Mouse (Mus musculus) urinary bladder, postnatal 25 days (tissue): ENCODE data around the gene Sult1a1.
"Not testable (repeated sequence)": the region's sequence is repeated elsewhere in the genome, so short reads cannot be mapped to it uniquely, and the experiment has no call there.

ENCODE experiments used
- DNase-seq: peaks from one replicate; pipeline ENCODE4 v3.0.0; 2022; ENCODE audit warnings: low spot score

Sult1a1 gene

GRCm38 (mm10) chr7:126663646-126664045, 12.6 kb downstream of the Sult1a1 start:
- DNase-seq = no peak

- no peak for DNase-seq
These were observed 16.5 kb downstream of the Sult1a1 start for GRCm38 (mm10) chr7:126659771-126660170.

DNA sequence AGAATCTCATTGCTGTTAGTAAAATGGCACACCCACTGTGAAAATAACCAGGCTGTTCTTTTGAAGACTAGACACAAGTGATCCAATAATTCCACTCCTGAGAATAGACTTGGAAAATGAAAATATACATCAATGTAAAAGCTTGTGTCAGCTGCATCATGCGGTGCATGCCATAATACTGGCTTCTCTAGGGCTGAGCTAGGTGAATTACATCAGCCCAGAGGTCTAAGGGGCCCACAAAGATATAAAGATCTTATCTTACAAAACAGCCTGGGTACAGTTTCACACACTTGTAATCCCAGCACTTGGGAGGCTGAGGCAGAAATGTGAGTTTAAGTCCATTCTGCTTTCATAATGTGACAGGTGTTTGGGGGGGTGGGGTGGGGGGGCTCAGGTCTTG, 18.7 kb downstream of the Sult1a1 start:
- DNase-seq = no peak

- DNase-seq = no peak
These were observed 20.5 kb downstream of the Sult1a1 start for GRCm38 (mm10) chr7:126655695-126656094.

GRCm38 (mm10) chr7:126653991-126654390, 22.2 kb downstream of the Sult1a1 start:
- no peak for DNase-seq

- DNase-seq = no peak
These were observed 25.4 kb downstream of the Sult1a1 start for GRCm38 (mm10) chr7:126650852-126651251.

DNA sequence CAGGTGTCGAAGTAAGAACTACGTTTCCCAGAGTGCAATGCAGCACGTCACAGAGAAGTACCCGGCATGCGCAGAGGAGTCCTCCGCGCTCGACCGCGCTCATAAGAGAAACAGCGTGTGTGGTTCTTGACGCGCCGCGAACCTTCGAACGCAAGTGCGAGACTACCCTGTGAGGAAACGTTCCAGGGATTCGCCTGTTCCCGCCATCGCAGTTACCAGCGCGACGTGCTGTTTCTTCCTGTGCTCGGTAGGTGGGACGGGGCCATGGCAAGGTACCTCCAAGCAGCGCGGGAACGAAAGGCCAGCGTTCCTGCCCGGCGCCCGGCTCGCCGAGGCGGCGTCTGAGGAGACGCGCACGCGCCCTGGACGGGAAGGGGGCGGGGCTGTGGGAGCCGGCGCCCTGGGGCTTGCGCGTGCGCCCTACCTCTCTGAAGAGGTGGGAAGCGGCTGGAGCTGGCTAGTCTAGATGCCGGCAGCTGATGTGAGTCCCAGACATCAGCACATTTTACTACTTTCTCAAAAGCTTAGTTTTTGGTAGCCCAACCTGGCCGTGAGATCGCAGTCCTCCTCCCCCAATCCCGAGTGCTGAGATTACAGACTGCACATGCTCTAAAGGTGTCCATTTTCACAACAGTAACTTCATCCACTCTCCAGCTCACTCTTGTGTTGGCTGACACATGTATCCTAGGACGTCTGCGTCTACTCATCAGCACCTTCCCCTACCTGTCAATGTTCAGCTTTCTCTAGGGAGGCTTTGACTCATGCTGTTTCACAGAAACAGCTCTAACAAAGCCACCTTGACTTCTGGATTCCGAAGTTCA, 26.8 kb downstream of the Sult1a1 start, which contains the start of gene Sgf29:
Gene Sgf29, plus strand, starts transcription at position 79 of the 821 bp plus-strand sequence.
- DNase-seq = peak; percentile 96

DNA sequence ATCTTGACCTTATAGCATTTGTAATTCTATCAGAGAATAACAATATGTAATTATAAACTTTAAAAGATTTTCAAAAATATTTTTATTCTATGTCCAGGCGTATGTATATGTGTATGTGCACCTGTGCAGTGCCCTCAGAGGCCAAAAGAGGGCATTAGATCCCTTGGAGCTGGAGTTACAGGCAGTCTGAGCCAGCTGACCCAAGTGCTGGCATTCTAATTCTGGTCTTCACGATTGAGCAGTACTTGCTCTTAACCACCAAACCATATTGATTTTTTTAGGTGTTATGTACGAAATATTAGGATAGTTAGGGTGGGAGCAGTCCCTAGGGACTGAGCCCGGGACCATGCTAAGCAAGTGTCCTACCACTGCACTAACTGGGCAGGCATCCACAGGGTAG, 27.7 kb downstream of the Sult1a1 start:
- no peak for DNase-seq

- DNase-seq = no peak
These were observed 30.5 kb downstream of the Sult1a1 start for GRCm38 (mm10) chr7:126645708-126646107.

- no peak for DNase-seq
These were observed 31.3 kb downstream of the Sult1a1 start for GRCm38 (mm10) chr7:126644914-126645313.

DNA sequence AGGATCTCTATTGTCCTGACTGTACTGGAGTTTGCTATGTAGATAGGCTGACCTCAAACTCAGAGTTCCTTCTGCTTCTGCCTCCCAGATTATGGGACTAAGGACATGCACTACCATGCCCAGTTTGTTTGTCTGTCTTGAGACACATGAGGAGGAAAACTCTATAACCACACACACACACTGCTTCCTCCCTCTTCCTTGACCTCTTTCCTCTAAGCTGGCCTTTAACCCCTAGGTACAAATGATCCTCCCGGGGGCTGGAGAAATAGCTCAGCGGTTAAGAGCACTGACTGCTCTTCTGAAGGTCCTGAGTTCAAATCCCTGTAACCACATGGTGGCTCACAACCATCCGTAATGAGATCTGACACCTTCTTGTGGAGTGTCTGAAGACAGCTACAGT, 31.9 kb downstream of the Sult1a1 start:
- no peak for DNase-seq

DNA sequence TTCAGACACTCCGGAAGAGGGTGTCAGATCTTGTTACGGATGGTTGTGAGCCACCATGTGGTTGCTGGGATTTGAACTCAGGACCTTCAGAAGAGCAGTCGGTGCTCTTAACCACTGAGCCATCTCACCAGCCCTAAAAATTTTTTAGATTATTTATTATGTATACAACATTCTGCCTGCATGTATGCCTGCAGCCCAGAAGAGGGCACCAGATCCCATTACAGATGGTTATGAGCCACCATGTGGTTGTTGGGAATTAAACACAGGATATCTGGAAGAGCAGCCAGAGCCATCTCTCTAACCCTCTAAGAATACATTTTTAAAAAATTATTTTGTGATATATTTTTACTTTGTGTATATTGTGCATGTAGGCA, 33.0 kb downstream of the Sult1a1 start:
- DNase-seq = not testable (repeated sequence)

GRCm38 (mm10) chr7:126642545-126643243, 33.5 kb downstream of the Sult1a1 start:
- DNase-seq = no peak

DNA sequence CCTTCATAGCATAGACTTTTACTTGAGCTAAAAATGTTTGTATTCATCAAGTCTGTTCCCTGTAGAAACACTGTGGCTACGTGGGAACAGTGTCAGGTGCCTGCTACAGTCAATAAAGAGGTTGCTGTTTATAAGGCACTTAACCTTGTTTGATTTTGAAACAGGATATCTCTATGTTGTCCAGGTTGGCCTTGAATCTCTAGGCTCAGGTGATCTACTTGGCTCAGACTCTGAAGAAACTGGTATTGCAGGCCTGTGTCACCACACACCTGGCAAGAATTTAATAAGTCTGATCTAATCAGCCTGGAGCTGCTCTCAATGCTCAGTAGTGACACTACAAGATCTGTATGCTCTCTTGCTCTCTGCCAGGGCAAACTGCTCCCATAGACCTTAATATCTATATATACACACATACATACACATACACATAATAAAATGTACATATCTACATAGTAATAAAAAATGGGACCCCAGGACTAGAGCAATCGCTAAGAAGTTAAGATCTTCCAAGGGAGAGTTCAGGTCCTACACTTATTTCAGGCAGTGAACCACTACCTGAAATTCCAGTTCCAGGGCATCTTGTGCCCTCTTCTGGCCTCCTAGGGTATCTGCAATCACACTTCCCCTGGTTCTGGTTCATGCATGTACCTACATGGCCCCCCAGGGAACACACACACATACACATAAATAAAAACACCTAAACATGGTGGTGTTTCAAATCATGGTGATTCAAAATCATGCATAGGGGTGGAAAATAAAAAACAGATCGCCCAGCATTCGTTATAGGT, 39.3 kb downstream of the Sult1a1 start:
- peak; percentile 33 for DNase-seq

GRCm38 (mm10) chr7:126635375-126635774, 40.9 kb downstream of the Sult1a1 start:
- DNase-seq = no peak

DNA sequence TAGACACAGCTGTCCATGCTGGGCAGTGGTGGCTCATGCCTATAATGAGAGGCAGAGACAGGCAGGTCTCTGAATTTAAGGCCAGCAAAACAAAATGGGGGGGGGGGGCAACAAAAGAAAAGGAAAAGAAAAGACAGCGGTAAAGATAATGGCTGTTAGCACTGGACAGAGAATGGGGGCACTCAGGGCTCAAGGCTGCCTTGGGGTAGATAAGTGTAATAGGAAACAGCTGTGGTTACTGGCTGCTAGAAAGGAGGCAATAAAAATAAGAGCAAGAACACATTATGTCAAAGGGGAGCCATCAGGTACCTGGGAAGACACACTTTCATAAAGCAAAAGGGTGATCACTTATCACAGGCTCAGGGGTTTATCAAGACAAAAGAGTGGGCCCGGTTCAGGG, 43.8 kb downstream of the Sult1a1 start:
- DNase-seq = no peak

DNA sequence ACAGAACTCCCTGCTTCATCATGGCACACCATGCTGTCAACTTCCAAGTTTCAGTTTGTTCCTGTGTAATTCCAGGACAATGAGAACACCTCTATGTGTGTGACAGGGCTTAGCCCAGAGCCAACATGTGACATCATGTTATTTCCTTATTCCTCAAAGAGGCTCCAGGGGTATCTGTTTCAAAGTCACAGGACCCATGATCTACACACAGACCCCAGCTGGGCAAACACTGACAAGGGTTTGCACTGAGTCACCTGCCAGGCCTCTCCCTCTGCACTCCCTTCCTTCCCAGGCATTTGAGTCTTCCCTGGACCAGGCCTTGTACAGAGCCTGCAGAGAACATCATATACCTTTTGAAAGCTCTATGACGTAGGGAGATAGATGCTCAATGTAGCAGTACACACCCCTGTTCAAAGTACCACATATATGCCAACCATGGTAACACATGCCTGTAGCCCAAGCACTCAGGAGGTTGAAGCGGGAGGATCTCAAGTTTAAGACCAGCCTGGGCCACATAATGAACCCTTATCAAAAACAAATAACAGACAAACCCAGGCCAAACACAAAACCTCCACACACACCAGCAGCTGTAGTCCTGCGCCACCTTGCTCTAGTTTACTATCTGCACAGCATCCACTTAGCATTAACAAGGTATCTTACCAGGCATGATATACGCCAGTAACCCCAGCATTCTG, 45.3 kb downstream of the Sult1a1 start, which contains the start of gene Nupr1:
Gene Nupr1, minus strand, starts transcription at position 38 of the 695 bp plus-strand sequence.
- DNase-seq = no peak

DNA sequence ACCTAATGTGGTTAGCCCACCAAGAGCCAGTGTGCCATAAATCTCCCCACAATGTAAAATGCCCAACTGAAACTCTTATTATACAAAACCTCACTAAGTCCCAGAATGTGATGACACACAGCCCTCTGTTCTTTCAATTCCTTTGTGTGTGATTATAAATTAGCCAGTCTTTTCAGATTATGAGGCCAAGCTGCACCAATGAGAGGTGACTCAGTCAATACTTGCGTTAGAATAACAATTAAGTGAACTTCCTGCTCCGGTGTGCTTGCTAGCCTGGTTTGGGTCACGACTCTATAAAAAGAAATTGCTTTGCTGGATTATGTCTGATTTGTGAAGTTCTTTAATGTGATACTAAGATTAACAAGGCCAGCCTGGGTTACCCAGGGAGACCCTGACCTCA, 46.3 kb downstream of the Sult1a1 start:
- DNase-seq = no peak

- DNase-seq = no peak
These were observed 48.1 kb downstream of the Sult1a1 start for GRCm38 (mm10) chr7:126628111-126628510.

DNA sequence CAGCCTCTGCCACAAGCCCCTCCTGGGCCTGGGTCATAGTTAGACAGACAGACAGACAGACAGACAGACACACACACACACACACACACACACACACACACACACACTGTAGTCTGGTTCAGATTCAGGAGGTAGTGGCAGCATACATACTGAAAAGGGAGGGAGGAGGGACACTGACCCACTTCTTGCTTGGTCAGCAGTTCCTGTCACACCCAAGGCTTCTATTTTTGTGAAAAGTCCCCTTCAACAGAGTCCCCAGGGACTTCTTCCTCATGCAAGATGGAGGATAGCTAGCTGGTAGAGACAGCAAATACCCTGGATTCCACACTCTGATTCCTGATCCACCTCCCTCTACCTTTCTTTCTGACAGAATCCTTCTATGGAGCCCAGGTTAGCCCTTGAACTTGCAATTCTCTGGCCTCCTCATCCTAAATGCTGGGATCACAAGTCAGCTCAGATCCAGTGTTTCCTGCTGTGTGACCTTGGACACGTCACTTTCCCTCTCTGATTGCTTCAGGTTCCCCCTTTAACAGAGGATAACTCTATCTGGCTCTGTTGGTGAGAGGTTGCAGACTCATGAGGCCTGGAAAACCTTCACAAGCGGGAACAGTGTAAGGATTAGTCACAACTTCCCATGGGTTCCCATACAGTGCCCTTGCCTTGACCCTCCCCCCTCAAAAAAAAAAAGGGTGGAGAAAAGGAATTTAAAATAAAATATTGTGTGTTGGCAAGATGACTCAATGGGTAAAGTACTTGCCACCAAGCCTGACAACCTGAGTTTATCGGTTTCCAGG, 50.2 kb downstream of the Sult1a1 start:
- no peak for DNase-seq

DNA sequence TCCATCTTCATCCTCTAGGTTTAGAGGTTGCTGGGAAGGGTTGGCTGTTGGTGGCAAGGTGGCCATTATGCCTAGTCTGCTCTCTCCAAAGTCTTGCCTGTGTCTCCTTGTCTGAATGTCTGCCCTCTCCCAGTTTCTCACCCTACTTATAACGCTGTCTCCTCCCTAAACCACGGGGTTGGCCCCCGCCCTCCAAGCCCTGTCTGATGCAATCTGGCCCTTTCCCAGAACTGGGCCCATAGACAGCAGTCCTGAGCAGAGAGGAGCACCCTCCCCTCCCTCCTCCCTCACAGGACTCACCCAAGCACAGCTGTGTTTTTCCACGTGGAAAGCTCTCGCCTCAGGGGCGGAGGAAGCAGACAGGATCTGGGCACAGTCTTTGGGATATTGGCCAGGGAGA, 50.9 kb downstream of the Sult1a1 start:
- peak; percentile 68 for DNase-seq
